Mouse (Mus musculus) forebrain, embryonic 14.5 days (tissue): Measurements from ENCODE around the gene Uggt1. TPM values are rescaled to one million over a fixed set of nuclear protein-coding genes. Genes with fewer than 3 reads are reported as not detected.

Experiments used
- ATAC-seq: fragments of 200-750 bp; cut with Nextera tagmentation; 2 replicates; pipeline ENCODE4 v1.8.0; 2017; ENCODE audit warnings: mild to moderate bottlenecking, moderate library complexity
- DNase-seq: peaks from one replicate; pipeline ENCODE4 v3.0.0-alpha.2; 2015; ENCODE audit warnings: low spot score
- H3K27ac ChIP-seq: fragments of 300-500 bp; sonication (generic); 2 replicates; pipeline ENCODE4 v1.5.1; 2014; ENCODE audit warnings: low read depth, mild to moderate bottlenecking, control low read depth, low read length, moderate library complexity
- H3K27me3 ChIP-seq: fragments of 300-500 bp; sonication (generic); replicated peaks from 2 replicates; pipeline ENCODE4 v1.6.1; 2014; ENCODE audit warnings: low read length, control low read depth, mixed read lengths; ENCODE audit not compliant: control insufficient read depth, insufficient read depth
- H3K36me3 ChIP-seq: fragments of 300-500 bp; sonication (generic); 2 replicates; pipeline ENCODE4 v1.6.1; 2014; ENCODE audit warnings: low read length, control low read depth; ENCODE audit not compliant: control insufficient read depth, insufficient read depth
- H3K4me1 ChIP-seq: fragments of 300-500 bp; sonication (generic); 2 replicates; pipeline ENCODE4 v1.6.1; 2014; ENCODE audit warnings: antibody characterized with exemption, low read length, control low read depth; ENCODE audit not compliant: control insufficient read depth, insufficient read depth
- H3K4me2 ChIP-seq: fragments of 300-500 bp; sonication (generic); 2 replicates; pipeline ENCODE4 v1.6.1; 2014; ENCODE audit warnings: mild to moderate bottlenecking, control low read depth, low read length
- H3K4me3 ChIP-seq: fragments of 300-500 bp; sonication (generic); 2 replicates; pipeline ENCODE4 v1.5.1; 2014; ENCODE audit warnings: low read depth, low read length, control low read depth
- H3K9ac ChIP-seq: fragments of 300-500 bp; sonication (generic); 2 replicates; pipeline ENCODE4 v1.6.1; 2014; ENCODE audit warnings: mild to moderate bottlenecking, low read length, control low read depth, moderate library complexity
- H3K9me3 ChIP-seq: fragments of 300-500 bp; sonication (generic); replicated peaks from 2 replicates; pipeline ENCODE4 v1.6.1; 2016; ENCODE audit warnings: low read length, control low read depth, mixed read lengths; ENCODE audit not compliant: control insufficient read depth
- WGBS: fragments of 180-500 bp; shearing (Covaris S2); extraction: QIAGEN DNeasy Blood & Tissue Kit; methylation state at CpG from one replicate; pipeline ENCODE4 v1.1.7; 2014; 5-methylcytosine and 5-hydroxymethylcytosine counted together
- polyA plus RNA-seq: library from polyadenylated mRNA; unstranded; fragments of >200 nt; fragmentation: Nextera tagmentation; extraction: Ambion mirVana; gene quantifications from 2 replicates; pipeline ENCODE4 v1.2.1, GENCODE M21; 2014

Uggt1 gene
- polyA plus RNA-seq, 1 experiment from 2014 or later, result 66.8 TPM

DNA sequence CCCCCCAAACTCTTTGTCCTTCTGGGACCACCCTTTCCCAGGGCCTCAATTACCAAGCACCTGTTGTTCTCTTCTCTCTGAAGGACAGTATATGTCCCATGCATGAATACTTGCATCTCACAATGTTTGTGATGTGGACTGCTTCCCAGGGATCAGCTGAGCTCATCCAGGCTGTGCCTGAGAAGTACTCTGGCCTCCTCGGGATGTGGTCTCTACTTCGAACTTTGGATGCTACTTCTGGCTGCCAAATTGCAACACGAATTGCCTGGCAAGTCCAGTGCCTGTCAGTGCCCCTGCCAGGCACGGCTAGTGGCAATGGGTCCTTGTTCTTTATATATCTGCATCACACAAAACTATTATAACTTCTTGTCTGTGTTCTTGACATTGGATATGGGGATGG lies 134.5 kb downstream of the Uggt1 start:
- H3K36me3 ChIP-seq, result peaks cover 19% of the 10 kb centered on the region; the same call in 1 of the 2 replicates
- no peak overlapping the region for H3K9ac ChIP-seq
- 87% methylated on average over 4 of the region's 4 CpGs for WGBS

DNA sequence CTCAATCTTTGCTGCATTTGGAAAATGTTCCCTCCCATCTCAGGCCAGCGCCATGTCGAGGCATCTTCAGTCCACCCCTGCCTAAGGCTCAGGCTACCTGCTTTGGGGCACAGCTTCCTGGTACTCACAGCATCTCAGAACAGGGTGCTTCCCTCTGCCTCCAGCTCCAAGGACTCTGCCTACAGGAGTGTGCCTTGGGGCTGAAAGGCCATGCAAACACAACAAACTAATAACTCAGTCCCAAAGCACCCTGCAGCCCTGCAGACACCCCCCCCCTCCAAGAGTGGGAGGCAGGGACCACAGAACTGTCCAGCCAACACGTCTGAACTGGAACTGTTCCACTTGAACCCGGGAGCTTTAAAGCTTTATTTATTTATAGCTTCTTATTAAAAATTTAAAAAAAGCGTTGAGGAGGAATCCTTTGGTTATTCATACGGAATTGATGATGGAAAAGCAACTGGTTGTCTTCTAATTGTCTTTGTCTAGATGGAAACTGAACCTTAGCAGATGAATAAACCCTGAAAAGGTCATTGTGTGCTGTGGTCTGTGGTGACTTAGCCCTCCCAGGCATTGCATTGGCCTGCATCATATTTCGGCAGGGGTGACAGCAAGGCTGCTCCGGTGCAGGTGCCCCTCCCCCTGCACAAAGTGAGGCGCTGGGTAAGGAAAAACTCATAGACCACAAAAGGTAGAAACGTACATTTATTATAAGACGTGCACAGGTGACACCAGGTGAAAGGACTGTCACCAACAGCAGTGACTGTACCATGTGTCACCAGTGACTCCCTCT lies 138.4 kb downstream of the Uggt1 start:
- H3K4me3 ChIP-seq, result no peak overlapping the region
- H3K27me3 ChIP-seq, result no peaks in the 10 kb centered on the region
- no peaks in the 10 kb centered on the region for H3K9me3 ChIP-seq
- H3K4me1 ChIP-seq, result no peaks in the 10 kb centered on the region
- H3K36me3 ChIP-seq, result peaks cover 36% of the 10 kb centered on the region
- H3K4me2 ChIP-seq, result no peak overlapping the region
- H3K9ac ChIP-seq, result no peak overlapping the region
- ATAC-seq (no peak), DNase-seq (no peak)
- H3K27ac ChIP-seq, result no peak overlapping the region
- WGBS, result 87% methylated on average over 11 of the region's 11 CpGs

More for the DNA sequence above, 134.5 kb downstream of the Uggt1 start:
- Histone ChIP-seq H3K4me1 (no peaks in the 10 kb centered on the region), H3K9me3 (no peaks in the 10 kb centered on the region), H3K4me2 (no peak overlapping the region), H3K27ac (no peak overlapping the region), H3K27me3 (no peaks in the 10 kb centered on the region), H3K4me3 (no peak overlapping the region)
- ATAC-seq (no peak), DNase-seq (no peak)

DNA sequence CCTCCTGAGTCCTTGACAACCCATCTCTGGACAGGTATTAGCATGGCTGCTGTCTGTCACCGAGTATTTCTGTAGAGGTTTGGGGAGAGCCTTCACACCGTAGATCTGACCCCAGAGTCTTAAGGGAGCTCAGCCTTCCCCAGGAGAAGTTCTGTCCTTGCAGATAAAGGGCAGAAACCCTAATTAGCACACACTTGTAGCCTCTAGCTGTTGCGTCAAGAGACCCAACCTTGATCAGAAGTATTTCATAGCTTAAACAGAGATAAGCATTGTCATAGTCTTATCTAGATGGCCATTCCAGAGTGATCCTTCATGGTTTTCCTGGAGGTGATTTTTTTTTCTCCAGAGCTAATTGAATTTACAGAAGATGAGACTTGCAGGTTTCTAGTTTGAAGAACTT lies 144.1 kb downstream of the Uggt1 start:
- H3K4me3 ChIP-seq, result no peak overlapping the region

DNA sequence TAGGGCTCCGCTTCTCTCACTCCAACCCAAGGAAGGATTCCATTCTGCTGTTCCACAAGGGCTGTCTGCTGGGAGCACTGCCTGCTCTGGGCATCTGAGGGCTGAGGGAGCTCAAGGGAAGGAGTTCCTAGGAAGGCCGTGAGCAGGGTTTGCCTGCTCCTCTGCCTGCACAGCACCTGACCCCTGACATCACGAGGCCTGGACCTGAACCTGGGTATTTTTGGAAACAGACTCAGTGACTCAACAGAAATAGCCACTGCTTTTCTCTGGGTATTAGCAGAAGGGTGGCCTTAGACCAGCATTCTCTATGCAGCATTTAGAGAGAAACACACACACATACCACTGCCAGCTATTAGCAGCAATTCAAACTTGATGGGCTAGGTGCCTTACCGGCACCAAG lies 146.1 kb downstream of the Uggt1 start:
- Histone ChIP-seq H3K4me3 (no peak overlapping the region), H3K27me3 (no peaks in the 10 kb centered on the region), H3K4me1 (peaks cover 4% of the 10 kb centered on the region; the same call in 1 of the 2 replicates), H3K9ac (no peak overlapping the region), H3K4me2 (no peak overlapping the region), H3K27ac (no peak overlapping the region), H3K36me3 (peaks cover 23% of the 10 kb centered on the region), H3K9me3 (no peaks in the 10 kb centered on the region)
- WGBS, result 89% methylated on average over 4 of the region's 4 CpGs
- ATAC-seq (no peak), DNase-seq (no peak)

More for the DNA sequence above, 144.1 kb downstream of the Uggt1 start:
- WGBS, result 96% methylated on average over 3 of the region's 3 CpGs
- DNase-seq, result no peak
- Histone ChIP-seq H3K4me1 (peaks cover 4% of the 10 kb centered on the region; the same call in 1 of the 2 replicates), H3K9ac (no peak overlapping the region), H3K27ac (no peak overlapping the region), H3K36me3 (peaks cover 30% of the 10 kb centered on the region), H3K4me2 (no peak overlapping the region), H3K9me3 (no peaks in the 10 kb centered on the region), H3K27me3 (no peaks in the 10 kb centered on the region)
- ATAC-seq, result no peak

DNA sequence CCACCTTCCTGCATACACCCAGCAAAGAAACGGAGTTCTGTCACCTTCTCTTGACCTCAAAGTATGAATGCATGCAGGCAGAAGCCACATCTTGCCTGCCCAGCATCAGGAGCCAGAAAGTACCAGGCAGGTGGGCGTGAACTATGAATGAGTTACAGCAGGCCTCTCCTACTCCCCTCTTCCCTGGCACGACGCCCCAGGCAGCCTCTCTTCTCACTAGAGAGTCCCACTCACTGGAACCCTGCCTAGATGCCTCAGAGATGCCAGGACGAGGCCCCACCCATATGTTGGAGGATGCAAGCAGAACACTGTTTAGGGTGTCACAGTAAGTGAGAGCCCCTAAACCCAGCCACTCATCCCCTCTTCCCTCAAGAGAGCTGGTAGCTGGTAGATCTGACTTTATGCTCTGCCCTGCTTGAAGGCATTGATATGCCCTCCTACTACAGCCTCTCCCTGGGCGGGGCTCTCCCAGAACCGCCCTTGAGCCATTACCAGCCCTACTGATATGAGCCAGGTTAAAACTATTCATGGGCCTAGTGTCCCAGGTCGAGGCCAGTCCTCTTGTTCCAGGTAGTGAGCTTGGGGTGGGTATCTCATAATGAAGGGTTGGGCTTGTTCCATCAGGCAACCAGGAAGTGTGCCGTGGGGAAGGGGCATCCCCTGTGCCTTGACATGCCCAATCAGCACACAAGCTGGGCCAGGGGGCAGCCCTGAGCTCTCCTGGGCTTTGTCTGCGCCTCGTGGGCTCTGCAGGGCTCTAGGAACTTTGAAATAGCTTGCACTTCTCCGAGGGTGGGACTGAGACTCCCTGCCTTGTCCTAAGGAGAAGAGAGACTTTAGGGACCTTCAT lies 148.9 kb downstream of the Uggt1 start:
- Histone ChIP-seq H3K27ac (peak overlapping the region; percentile 60; the same call in 1 of the 2 replicates), H3K36me3 (peaks cover 21% of the 10 kb centered on the region; the same call in 1 of the 2 replicates), H3K27me3 (no peaks in the 10 kb centered on the region), H3K4me1 (peaks cover 4% of the 10 kb centered on the region; the same call in 1 of the 2 replicates), H3K4me2 (no peak overlapping the region), H3K9me3 (no peaks in the 10 kb centered on the region), H3K9ac (no peak overlapping the region; the same call in 1 of the 2 replicates), H3K4me3 (no peak overlapping the region)
- WGBS, result 71% methylated on average over 12 of the region's 12 CpGs
- ATAC-seq, result peak; percentile 87
- DNase-seq, result peak; percentile 91

DNA sequence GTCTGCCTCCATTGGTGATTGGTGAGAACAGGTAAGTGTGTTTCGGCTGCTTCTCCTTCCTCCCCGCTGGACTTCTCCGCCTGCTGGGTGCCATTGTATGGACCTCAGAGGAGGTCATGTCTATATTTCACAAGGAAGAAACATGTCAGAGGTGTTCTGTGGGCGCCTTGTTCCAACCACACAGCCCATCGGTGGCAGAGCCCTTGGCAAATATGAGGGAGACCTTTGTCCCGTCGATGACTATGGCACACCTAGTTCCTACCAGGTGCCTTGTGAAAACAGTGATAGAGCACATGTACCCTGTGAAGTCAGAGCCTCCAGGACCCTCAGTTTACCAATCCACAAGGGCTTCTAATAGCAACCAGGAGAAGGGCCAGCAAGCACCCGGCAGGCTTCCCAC lies 150.8 kb downstream of the Uggt1 start:
- WGBS, result 96% methylated on average over 8 of the region's 8 CpGs
- H3K27ac ChIP-seq, result no peak overlapping the region
- H3K9me3 ChIP-seq, result no peaks in the 10 kb centered on the region
- H3K36me3 ChIP-seq, result peaks cover 20% of the 10 kb centered on the region; the same call in 1 of the 2 replicates
- no peak overlapping the region for H3K9ac ChIP-seq
- H3K4me1 ChIP-seq, result peaks cover 11% of the 10 kb centered on the region
- DNase-seq, result no peak
- H3K4me2 ChIP-seq, result no peak overlapping the region
- ATAC-seq, result no peak
- H3K4me3 ChIP-seq, result no peak overlapping the region
- no peaks in the 10 kb centered on the region for H3K27me3 ChIP-seq

DNA sequence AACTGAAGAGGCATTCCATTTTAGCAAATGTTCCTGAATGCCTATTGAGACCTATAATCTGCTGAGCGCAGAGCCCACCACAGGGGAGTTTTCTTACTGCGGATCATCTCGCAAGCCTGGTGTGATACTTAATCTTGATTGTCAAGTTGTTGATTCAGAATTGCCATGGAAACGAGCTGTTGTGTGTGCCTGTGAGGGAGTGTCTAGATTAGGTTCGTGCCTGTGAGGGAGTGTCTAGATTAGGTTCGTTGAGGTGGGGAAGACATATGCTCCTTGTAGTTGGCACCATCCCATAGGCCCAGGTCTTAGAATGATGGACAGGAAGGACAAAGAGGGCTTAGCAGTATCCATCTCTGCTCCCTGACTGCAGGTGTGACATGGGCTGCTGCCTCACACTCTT lies 153.3 kb downstream of the Uggt1 start:
- WGBS, result 72% methylated on average over 6 of the region's 6 CpGs
- no peak overlapping the region for H3K9ac ChIP-seq

DNA sequence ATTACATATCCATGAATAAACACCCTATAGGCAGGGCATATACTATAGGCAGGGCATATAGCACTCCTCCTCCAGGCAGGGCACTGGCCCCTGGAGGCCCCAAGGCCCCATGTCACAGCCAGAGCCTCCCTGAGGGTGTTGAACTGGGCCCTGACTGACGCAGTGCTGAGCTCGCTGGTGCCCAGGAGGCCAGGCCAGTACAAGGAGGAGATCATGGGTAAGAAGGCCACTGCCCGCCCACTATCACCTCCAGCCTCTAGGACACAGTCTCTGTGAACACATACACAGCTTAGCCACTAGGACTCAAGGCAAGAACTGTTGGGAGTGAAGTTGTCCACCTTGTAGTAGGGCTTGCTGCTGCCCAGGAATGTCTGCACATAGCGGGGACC lies 153.8 kb downstream of the Uggt1 start:
- H3K4me3 ChIP-seq, result no peak overlapping the region
- no peak overlapping the region for H3K27ac ChIP-seq
- H3K4me1 ChIP-seq, result peaks cover 14% of the 10 kb centered on the region
- DNase-seq, result no peak
- no peak for ATAC-seq
- WGBS, result 90% methylated on average over 4 of the region's 4 CpGs
- H3K36me3 ChIP-seq, result peaks cover 20% of the 10 kb centered on the region; the same call in 1 of the 2 replicates
- no peak overlapping the region for H3K9ac ChIP-seq
- no peaks in the 10 kb centered on the region for H3K27me3 ChIP-seq
- no peak overlapping the region for H3K4me2 ChIP-seq
- no peaks in the 10 kb centered on the region for H3K9me3 ChIP-seq

More for the DNA sequence above, 153.3 kb downstream of the Uggt1 start:
- Histone ChIP-seq H3K36me3 (peaks cover 19% of the 10 kb centered on the region; the same call in 1 of the 2 replicates), H3K4me3 (no peak overlapping the region), H3K27ac (no peak overlapping the region), H3K9me3 (no peaks in the 10 kb centered on the region), H3K4me2 (no peak overlapping the region), H3K4me1 (peaks cover 18% of the 10 kb centered on the region), H3K27me3 (no peaks in the 10 kb centered on the region)
- ATAC-seq, result no peak
- no peak for DNase-seq
